Mouse (Mus musculus) kidney, postnatal 4 days (tissue): ENCODE results near the gene Gm11437.

Source experiments
- DNase-seq, 2 experiments: peaks; one replicate each; pipeline ENCODE4 v3.0.0; 2021; ENCODE audit warnings: mixed read lengths in 2 of 2

Gm11437 gene

DNA sequence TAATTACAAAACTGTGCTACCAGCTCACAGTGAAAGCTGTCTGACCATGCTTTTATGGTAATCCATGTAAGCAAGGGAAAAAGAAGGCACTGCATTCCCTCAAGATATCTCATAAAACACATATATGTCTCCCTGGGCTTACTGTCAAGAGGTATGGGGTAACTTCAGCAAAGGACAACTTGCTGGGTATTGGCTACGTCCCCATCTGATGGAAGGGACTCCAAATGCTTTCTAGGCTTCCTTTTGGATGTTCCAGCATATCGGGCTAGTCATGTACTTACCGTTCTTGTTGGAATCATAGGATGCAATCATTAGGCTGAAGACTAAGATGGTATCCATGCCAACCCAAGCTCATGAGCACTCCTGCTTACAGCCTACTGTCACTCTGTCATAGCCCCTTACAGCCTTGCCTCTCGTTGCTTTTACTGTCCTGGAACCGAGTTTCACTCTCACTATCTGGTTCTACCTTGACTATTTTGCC, at the start of gene Gm11437:
Gm11437 (minus strand) TSS at position 431 of the 481 bp plus-strand sequence.
- DNase-seq, result no peak

DNA sequence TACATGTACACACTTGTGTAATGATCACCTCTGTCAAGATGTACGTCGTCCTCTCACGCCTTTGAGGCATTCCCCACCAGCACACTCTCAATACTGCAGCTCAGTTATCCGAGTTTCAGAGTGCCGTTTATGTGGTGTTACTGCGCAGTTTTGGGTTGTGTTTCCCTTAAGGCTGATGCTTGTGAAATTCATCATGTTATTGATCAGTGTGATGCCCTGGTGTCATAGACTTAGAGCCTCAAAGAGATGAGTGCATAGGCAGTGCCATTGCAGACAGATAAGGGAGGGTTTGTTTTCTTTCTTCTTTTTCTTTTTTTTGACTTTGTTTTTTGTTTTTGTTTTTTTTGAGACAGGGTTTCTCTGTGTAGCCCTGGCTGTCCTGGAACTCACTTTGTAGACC, 43.6 kb upstream of the Gm11437 start:
- no peak for DNase-seq

DNA sequence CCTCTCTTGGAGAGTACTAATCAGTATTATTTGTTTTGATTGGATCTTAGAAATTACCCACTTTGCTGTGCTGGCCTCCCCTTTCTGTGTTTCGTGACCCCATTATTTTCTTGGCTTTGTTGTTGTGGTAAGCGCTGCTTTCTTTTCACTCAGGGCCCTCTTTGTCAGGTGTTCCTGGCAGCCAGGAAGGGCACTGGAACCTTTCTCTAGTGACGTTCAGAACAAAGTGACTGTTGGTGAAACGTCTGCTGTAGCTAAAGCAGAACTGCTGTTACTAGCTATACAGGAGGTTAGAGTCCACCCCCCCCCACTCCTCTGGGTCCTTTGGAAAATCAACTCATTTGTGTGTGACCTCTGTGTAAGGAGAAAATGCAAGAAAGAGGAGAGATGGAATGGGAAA, 38.5 kb upstream of the Gm11437 start:
- no peak for DNase-seq

DNA sequence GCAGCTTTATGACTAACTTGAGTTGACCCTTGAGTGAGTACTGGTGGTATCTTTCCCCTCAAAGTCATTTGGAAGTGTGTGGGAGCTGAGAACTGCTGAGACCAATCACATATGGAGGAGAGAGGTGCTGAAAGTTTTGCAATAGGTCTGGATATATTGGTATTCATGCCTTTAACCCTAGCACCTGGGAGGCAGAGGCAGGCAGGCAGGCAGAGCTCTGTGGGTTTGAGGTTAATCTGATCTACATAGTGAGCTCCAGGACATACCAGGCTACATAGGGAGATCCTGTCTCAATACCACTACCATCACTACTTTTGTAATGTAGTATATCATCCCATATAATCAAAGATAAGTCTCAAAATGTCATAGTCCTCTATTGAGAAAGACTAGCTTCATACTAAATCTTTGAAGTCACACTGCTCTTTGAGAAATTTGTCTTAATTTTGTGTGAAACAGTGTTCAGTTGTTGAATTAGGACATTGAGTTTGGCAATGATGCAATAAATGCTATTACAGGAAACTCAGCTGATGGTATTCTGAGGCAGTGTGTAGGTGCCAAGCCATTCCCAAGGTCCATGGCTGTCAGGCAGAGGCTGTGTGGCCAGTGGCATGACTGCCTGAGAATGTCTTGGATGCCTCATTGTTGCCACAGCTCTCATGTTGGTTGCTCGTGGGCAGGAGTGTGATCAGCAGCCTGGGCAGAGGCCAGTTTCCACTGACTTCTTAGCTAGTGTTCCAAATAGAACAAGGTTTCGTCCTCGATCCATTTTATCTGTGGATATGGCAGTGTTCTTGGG, 30.5 kb upstream of the Gm11437 start:
- DNase-seq, result no peak

DNA sequence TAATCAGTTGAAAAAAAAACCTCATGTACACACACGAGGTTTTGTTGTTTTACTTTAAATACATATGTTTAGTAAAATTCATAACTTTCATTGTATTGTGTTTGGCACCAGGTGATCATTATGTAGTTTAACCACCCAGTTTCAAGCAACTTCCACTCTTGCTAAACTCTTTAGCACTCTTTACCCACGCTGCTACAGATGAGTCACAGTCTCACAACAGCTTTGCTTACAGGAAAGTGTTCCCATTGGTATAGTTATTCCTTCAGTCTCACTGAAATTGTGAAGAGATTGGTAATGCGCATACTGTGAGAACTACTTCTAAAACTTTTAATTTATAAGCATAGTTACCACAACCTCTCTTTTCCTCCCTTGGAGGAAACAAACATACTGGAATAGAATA, 27.5 kb upstream of the Gm11437 start:
- DNase-seq, result no peak

DNA sequence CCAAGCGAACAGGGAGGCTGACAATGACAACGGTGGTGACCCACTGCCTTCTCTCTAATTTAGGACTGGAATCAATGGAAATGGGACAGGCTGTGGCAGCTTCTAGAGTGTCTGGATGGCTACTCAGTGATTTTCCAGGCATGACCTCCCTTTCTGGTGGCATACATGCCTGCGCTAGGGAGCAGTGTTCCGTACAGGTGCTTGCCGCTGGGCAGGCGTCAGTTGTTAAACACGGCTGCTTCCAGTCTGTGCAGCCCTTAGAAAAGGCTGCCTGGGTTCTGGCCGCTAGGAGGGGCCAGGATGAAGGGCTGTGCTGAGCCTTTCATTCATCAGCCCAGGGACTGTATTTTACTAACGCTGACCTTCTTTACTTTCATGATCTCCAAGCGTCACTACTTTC, 26.0 kb upstream of the Gm11437 start:
- peak; percentile 56 to 67 for DNase-seq

DNA sequence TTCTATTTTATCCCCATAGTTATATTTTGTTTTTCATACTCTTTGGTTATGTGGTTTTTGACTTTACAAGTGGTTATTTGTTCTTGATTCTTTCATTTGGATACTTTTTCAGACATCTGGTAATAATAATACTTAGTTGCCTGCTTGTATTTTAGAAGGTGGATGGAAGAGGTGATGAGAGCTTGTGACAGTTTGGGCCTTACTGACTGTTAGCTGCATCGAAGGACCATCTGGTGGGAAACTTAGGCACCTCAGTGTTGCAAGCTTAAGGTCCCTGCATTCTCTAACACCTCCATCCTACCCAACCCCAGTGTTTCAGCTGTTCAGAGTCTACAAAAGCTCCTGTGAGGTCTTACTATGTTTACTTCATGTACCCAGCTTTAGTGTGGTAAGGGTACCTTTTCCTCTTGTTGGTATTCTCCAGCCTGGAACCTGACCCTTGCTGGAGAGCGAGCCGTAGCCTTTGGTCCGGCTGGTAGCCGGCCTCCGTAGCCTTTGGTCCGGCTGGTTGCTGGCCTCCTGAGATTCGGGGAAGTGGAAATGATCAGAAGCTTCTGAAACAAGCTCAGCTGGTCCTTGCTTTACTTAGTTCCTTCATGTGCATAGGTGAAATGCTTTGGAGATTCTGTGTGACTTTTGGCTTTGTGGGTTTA, 23.4 kb upstream of the Gm11437 start:
- no peak for DNase-seq

DNA sequence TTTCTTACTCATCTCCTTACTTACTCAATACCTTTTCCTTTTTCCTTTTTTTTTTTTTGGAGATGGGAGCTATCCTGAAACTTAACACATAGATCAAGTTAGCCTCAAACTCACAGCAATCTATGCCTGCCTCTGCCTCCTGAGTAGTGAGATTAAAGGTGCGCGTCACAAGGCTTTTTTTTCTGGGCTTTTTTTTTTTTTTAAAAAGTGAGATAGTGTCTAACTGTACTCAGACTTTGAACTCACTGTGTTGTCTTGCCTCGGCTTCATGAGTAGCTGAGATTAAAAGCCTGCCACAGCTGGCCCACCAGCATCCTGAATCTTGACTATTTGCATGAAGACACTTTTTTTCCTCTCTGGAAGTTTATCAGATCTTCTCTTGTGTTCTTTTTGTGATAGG, 21.3 kb upstream of the Gm11437 start:
- DNase-seq, result no peak

DNA sequence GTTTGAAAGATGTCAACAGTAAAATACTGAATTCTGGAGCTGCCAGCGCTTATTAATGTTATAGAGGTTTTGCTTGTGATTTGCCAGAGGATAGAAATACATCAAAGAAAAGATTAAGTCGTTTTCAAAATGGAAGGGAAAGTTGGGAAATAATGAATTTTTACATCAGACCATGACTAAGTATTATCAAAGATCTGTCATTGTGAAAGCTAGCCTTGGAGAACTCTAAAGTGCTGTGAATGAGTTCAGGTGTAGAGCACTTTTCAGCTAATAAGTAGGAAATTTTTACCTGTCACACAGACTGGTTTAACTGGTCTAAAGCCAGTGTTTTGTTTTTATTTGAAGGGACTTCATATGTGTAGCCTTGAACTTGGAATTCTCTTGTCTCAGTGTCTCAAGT, 14.0 kb upstream of the Gm11437 start:
- no peak for DNase-seq

DNA sequence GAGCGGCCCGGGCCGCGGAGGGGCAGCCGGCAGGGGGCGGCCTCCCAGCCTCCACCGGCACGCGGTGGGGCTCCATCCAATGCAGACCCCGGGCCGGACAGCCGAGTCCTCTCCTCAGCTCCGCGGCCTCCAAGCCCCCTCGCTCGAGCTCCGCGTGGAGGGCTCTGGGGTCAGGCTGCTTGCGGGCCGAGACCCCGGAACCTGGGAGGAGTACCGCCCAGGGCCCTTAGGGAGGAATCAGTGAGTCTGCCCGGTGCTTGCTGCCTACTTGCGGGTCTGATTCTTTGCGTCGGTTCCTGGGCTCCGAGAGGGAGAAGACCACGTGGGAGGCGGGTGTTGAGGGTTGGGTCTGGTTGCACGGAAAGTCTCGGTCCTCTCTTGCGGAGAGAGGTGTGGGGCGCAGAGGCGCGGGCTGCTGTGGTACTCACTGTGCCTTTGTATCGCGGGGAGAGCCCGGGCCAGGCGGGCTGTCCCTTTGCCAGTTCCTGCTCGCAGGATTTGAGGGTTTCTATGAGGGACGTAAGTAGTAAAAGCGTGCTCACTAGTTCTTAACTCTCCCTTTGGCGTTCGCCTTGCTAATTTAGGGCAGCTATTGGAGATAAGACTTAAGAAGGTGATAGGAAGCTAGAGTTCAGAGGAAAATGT, 12.8 kb upstream of the Gm11437 start:
- peak; percentile 73 to 83 for DNase-seq

DNA sequence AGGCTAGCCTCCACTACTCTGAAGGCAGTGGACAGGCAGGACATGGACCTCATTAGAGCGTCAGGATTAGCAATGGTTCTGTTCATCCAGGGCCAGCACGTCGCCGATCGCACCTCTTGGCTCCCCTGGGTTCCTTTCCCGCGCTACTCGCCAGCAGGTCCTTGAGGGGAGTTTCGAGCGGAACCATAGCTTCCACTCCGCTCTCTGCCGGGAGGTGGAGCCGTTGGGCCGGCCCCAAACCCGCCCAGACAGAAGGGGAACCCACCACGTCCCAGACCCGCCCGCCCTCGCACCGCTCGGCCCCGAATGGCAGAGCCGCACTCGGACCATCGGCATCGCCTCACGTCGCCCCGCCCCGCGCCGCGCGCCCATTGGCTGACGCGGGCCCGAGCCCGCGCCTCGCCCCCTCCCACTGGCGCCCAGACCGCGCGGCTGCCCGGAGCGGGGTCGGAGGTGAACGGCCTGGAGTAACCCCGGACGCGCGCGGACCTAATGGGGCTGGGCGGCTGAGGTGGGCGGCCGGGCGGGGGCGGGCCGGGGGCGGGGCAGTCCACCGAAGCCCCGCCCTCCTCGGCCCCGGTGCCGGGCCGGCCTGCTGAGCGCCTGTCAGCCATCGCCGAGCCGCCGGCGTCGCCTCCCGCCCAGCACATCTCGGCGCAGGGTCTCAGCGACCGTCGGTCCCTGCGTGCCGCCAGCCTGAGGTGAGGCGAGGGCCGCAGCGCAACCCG, 12.1 kb upstream of the Gm11437 start:
- peak; percentile 98 to 99 for DNase-seq

DNA sequence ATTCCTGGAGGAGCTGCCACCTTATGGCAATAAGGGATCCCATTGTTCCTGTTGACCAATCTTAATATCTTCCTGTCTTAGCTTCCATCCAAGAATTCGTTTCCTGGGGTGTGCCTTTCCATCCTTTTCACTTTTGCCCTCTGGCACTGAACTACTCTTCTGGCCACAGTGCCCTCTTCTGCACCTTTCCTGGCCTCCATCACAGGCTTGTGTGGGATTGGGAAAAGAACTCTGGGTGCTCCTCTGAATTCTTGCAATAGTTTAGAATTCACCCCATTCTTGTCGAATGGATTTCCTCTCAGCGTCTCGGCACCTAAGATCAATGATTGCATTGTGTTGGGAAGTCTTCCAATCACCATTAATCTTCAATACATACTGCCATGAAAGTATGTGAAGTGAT, 11.3 kb upstream of the Gm11437 start:
- no peak for DNase-seq

DNA sequence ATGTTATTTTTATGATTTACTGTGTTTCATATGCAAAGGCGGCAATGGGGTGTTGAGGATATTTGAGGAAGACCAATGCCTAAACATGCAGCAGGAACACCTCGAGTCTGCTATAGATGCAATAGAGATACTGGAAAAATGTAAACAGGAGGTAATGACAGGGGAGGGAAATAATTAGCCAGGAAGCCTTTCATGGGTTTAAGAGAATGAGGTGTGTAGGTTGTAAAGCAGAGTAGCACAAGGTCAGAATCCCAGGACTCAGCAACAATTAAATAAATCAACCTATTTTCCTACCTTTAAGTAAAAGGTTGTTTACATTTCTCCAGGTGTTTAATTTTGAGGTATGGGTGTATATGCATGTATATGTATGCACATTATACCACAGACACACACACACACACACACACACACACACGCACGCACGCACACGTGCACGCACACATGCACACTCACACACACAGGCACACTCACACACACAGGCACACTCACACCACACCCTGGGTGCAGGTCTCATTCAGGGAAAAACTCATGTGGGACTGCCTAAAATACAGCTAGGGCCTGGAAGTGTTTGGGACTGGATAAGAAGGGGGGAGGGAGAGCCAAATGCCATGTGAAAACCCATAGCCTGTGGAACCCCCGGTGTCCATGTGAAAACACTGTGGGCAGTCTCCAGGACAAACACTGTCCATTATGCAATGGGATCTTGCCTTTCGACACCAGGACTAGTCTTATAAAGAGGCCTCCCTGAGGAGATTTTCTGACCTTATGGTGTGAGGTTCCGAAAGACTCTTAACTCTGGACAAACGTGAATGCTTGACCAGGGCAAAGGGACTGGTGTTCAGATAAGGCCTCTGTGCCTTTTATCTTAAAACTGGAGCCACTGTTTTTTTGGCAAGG, 5.5 kb upstream of the Gm11437 start:
- no peak for DNase-seq

DNA sequence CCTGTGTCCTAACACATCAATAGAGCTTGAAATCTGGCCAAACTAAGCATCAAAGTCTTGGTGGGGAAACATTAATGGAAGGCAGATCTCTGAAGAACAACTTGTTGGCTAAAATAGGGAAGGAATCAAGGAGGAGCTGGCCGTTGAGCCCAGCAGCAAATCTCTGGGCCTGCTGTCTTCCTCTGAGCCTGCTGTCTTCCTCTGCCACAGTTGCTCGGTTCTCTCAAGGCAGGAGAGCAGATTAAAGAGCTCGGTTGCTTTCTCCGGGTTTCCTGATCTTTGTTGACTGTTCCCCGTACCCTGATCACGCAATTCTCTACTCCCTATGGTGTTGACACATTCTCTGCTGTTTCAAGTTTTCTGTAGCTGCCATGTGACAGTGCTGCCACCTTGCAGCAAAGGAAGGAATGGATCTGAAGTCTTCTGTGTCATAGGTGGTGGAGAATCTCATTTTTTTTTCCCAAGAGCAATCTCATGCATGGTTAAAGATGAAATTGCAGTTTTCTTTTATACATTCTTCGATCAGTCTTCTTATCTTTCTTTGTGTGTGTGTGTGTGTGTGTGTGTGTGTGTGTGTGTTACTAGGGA, 1.5 kb upstream of the Gm11437 start:
- peak; percentile 42 to 62 for DNase-seq

DNA sequence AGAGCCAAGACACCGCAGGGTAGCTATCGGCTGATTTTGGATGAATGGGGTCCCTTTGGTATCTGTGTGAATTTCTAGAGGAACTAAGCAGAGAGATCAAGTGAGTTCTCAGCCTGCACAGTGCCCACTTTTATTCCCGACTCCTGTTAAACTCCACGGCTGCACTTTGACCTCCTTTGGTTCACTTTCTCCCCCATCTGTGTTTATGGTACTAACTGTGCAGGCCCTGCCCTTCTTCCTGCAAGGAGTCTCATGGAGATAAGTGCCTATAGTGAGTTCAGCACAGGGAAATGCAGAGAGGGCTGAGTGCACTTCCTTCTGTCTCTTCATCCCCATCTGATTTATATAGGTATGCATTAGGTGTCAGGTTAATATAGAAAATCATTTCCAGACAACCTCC, 2.7 kb downstream of the Gm11437 start:
- no peak for DNase-seq

DNA sequence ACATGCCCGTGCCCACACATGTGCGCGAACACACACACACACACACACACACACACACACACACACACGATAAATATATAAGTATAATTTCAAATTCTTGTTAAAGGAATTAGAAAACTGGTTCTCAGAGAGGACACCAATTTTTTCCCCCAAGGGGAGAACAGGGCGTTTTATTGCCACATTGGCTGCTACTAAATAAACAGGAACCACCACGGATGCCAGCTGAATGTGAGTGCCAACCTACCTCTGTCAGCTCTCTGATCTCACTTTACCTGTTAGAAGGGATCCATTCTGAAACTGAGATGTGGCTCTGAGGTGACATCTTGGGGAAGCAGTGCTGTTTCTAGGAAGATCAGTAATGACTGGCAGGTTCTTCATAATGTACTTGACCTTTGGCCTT, 3.2 kb downstream of the Gm11437 start:
- DNase-seq, result no peak

DNA sequence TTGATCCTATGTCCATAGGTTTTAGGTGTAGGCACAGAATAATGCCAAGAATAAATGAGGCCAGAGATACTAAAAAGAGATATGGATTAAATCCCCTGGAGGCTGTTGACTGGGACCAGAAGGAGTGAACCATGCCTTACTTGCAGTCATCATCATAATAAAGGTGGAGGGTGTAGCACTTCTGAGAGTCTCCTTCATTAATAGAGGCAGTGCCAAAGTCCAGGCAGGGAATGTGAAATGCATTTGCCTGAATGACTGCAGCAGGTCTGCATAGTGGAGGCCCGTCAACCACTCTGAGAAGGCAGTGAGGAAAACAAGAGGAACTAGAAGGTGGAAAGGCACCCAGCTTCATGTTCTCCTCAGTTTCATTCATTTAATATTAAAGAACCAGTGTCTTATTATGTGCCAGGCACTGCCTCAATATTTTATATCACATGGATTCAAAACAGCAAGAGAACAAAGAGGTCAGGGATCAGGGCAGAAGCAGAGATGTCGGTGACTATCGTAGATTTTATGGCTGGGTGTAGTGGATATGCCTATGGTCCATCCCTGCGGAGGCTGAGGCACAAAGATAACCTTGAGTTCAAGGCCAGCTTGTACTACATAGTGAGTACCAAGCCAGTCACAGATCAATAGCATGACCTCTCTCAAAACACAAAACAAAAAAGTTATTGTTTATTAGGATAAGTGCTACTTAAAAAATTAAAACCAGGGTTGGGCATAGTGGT, 10.6 kb downstream of the Gm11437 start:
- DNase-seq, result no peak

DNA sequence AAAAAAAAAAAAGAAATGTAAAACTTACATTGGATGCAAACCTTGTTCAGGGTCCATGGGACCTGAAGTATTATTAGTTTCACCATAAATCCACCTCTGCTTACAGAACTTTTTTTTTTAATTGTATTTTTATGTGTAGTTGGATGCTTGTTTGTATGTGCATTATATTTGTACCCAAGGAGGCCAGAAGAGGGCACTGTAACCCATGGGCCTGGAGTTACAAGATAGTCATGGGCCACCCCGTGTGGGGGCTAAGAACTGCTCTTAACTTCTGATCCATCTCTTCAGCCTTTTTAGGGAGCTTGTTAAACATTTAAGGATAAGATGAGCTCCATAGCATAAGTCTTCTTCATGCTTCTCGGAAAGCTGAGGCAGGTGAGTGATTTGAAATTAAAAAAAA, 16.4 kb downstream of the Gm11437 start:
- peak in 1 of 2 experiments; percentile 9 for DNase-seq

DNA sequence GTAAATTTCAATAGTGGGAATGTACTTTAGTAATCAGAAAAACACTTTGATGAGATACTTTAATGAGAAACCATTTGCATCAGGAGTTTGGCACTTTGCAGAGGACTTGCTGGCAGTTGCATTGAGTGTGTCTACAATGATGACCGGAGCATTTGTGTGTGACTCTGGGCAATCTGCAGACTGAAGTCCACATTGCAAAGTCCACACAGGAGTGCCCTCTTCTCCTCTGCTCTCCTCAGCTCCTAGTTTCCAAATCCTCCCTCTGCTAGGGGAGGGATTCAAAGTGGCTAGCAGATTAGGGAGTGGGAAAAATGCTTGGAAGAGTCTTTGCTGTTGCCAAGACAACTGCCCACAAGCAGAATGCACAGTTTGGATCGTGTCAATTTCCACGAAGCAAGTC, 21.2 kb downstream of the Gm11437 start:
- no peak for DNase-seq

DNA sequence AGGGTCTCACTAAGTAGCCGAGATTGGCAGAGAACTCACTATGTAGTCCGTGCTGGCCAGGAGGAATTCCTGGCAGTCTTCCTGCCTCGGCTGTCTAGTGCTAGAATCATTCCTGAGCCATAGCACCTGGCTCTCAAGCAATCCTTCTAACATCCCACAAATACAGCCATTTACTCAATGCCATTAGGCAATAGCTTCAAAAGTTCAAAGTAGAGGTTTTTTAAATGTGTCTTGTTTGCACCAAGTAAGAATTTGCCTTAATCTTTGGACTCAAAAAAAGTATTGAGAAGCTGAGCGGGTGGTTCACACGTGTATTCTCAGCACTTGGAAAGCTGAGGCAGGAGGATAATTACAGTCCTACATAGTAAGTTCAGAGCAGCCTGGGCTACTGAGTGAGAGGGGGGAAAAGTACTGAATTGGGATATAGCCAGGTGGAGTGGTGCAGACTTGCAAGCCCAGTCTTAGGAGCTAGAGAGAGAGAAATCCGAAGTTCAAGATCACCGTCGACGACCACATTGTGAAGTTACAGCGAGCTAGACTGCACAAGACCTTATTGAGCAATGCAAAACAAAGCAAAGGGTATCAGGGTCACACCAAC, 22.0 kb downstream of the Gm11437 start:
- no peak for DNase-seq

DNA sequence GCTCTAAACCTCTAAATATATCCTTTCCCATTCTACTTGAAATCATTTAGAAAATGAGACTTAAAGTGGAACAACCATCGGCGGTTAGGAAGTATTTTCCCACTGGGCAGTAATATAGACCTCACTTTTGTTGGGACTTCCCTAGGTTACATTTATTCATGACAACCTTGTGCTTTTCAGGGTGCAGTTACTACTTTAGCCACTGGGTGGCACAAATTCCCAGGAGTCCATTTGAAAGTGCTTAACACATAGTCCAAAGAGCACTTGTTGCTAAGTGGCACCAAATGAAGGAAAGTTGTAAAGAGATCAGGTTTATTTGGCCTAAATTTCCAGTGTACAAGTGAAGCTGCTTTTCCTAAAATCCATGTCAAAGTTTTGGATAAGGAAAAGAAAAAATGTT, 25.5 kb downstream of the Gm11437 start:
- peak; percentile 64 to 68 for DNase-seq
